Mouse (Mus musculus) frontal cortex, adult 2 months (tissue): ENCODE measurements at regions not wholly inside any gene's neighbourhood (a gene's known extent, or its start where the extent isn't known, plus 50 kb on each side); places are given as distances from the start of the nearest gene placed in this dataset.
"Not testable (repeated sequence)": the region's sequence is repeated elsewhere in the genome, so short reads cannot be mapped to it uniquely, and the experiment has no call there.

ENCODE experiments used
- DNase-seq, 2 experiments: peaks; one replicate each; pipeline ENCODE4 v3.0.0; 2022; ENCODE audit warnings: low spot score in 1 of 2; ENCODE audit errors: extremely low spot score in 1 of 2

- no peak for DNase-seq
Measured at GRCm38 (mm10) chr7:73611866-73612751, 70.5 kb upstream of the Chd2 start.

- DNase-seq = no peak
Measured at GRCm38 (mm10) chr7:73608804-73609275, 67.2 kb upstream of the Chd2 start.

DNA sequence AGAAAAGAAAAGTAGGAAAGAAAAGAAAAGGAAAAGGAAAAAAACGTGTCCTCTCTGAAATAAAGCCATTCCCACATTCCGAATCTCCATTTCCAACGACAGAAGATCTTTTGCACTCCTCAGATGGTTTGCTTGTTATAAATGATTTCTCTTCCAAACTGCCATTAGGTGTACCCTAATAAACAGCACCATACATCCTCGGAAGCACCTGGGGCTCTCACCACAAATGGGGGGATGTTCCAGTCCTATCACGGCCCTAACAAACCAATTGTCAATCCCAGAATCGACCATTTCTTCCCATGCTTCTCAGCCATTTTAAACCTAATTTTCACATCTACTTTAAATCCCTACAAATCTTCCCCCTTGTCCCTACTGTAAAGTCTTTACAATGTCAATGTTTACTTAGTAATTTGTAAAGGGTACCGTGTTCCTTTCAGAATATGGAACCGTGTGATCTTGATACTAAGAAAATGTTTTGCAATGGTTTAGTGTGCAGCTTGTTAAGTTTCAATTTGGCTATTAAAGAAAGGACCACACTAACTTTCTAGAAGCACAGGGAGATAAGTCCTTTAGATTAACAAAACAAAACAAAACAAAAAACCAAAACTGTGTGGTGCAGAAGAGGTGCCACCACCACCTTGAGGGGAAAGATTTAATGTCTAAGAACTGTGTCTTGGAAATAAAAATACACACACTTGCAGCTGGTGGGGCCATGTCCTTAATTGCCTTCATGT lies 66.6 kb upstream of the Chd2 start:
- DNase-seq = no peak

- no peak for DNase-seq
Measured at GRCm38 (mm10) chr7:73607450-73608005, 65.9 kb upstream of the Chd2 start.

DNA sequence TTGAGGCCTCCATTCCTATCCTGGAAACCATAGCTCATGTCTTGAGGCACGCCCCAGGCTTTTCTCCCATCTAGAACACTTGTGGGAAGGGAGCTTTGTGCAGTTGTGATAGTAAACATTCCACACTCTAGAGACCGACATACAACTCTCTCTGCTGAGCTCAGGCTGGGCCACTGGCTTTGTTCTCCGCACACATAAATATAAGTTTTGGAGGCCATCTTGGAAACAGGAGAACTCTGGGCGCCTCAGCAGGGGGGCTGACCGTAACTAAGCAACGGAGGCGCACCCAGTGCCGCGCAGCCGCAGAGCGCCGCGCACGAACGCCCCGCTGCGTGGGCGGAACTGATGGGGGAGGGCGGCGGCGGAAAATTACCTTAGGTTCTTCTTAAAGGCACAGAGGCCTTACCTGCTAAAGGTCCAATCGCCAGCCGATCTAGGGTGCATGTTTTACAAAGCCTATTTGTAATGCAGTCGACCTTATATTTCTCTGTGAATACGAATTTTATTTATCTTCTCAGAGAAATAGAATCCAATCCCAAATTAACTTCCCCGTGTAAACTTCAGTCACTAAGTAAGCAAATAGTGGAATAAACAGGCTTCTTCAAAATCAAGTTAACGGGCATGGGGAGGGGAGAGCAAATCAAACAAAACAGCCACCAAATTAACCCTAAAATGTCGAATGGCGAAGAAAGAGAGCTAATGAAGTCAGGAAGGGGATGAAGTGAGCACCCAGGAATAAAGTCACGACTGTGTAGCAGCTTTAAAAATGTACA lies 65.2 kb upstream of the Chd2 start:
- peak; percentile 82 to 96 for DNase-seq

DNA sequence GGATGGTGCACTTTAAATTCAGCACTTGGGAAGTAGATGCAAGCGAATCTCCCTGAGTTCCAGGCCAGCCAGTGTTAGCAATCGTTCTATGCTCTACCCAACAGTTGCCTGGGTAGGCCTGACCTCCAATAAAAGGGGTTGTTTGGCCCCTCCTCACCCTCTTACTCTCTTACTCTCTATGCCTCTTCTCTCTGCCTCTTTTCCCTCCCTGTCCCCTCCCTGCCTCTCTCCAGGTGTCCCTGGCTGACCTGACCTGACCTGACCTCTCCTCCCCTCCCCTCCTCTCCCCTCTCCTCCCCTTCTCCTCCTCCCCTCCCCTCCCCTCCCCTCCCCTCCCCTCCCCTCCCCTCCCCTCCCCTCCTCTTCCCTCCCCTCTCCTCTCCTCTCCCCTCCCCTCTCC lies 63.0 kb upstream of the Chd2 start:
- DNase-seq = no peak

DNA sequence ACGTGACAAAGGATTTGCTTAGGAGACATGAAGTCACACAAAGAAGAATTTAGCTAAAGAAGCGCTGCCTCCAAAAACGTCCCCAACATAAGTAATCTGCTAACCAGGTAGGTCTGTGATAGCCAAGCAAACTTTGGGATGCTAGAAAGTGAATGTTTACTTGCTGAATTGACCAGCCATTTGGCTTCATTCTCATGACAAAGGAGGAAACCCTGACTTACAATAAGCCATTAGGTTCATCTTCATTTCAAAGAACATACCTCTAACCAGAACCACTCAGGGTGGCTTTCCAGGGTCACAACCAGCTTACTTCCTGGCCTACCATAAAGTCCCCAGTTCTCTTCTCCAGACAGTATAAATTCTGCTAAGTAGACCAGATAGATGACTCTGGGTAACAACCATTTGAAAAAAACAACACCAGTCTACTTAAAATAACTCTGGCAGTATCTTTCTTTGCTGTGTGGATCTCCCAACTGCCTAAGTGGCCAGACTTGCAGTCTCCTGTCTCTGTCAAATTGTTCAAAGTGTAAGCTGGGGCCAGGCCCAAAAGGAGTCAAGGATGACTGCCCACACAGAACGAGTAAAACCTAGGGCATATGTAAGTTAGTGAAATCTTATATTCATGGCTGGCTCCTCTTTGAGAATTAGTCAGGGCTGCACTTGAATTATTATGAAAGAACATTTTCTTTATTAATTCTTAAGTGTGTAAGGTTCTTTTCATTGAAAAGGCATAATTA lies 61.4 kb upstream of the Chd2 start:
- DNase-seq = no peak

DNA sequence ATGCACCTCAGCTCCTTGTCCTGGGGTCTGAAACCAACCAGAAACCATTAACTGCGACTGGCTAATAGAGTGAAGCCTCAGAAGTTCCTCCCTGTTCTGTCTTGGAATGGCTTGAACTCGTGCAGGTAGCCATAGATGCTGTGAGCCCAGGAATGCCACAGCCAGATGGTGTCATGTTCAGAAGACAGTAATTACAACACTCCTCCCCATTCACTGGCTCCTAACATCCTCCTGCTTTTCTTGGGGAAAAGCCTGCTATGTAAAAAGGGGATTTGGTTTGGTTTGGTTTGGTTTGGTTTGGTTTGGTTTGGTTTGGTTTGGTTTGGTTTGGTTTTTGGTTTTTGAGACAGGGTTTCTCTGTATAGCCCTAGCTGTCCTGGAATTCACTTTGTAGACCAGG lies 59.7 kb upstream of the Chd2 start:
- no peak for DNase-seq

DNA sequence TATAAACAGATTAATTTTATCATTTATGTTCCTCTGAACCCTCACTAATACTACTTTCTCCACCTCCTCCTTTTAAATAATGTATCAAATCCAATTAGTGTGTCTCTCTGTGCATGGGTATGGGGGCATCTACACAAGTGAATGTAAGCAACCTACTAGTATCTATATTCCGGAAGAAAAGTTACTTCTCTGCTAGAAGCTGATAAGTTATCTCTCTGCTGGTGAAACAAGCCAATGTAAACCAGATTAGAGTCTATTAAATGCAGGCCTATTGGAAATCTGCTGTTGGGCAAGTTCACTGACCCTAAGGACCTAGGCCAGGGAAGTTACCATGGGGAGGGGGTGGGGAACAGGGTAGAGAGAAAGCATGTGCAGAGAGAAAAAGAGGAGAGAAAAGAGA lies 59.1 kb upstream of the Chd2 start:
- DNase-seq = no peak

DNA sequence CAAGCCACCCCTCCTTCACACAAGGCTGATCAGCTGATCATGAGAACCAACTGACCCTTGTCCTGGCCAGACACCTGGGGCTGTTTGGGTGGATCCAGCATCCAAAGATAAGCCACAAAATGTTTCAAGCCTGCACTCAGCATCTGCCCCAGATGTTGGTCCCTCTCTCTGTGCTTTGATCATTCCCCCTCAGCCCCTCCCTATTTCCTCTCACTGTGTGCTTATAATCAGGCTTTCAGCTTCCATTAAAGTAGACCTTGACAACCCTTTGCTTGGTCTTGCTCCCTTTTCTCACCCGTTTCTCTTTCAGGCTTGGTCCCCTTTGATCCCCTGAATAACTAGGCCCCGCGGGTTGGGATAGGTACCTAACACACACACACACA lies 58.4 kb upstream of the Chd2 start:
- DNase-seq = not testable (repeated sequence)

DNA sequence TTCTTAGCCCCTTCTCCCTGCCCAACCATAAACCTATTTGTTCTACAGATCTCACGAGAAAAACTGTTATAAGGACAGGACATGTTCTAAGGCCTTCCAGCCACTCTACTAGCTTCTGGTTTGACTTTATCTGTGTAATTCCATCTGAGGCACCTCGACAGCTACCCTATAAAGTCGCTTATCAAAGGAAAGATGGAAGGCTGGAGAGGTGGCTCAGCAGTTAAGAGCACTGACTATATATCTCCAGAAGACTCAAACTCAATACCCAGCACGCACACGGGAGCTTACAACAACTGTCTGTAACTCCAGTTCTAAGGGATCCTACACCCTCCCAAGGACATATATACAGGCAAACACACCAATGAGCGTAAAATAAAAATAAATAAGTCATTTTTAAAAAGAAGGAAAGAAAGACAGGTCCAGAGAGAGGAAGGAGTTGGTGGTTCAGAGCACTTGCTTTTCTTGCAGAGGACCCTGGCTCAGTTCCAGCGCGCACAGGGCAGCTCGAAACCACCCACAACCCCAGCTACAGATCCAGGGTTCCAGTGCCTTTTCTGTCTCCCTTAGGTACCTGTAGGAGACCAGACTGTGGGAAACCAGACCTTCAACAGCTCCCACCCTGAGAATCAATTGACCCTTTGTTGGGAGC lies 57.8 kb upstream of the Chd2 start:
- DNase-seq = no peak

- DNase-seq = no peak
Measured at GRCm38 (mm10) chr7:73597968-73598367, 56.3 kb upstream of the Chd2 start.

DNA sequence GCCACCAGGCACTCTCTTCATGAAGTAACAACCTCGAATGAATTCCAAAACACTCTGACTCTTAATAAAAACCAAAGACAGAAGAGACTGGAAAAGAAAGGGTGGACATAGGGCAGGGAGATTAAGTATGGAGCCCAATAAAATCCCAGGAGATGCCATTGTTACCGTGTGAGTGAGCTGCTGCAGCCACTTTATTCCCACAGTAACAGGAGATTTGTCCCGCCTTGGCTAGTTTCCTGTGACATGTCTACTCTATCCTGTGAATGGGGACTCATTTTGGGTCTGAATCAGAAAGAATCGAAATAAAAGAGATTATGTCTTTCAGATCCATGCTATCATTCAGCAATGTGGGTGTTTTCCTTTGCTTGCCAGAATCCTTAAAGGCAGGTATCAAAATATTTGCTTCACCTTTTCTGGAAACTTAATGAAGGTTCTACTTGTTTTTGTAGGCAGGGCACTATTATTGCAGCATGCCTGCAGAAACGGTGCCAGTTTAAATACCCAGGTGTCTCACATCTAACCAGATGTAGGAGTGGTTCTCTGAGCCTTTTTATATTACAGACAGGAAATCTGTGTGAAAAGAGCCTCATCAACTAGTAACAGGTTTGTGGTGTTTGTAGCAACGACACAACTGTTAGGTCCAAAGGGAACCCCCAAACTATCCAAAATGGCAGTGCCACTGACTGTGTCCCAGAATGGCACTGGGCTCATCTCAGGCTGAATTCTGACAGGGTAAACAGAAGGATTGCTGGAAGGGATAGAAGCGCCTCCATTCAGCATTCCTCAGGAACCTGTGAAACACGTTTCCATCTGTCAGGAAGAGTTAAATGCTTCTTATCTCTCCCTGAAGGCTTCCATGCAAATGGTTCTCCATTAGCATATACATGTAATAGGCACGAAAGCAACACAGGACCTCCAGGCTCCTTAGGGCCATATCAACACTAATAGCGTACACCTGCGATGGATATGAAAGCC lies 55.5 kb upstream of the Chd2 start:
- DNase-seq = no peak

GRCm38 (mm10) chr7:73596415-73596814 lies 54.8 kb upstream of the Chd2 start:
- no peak for DNase-seq

DNA sequence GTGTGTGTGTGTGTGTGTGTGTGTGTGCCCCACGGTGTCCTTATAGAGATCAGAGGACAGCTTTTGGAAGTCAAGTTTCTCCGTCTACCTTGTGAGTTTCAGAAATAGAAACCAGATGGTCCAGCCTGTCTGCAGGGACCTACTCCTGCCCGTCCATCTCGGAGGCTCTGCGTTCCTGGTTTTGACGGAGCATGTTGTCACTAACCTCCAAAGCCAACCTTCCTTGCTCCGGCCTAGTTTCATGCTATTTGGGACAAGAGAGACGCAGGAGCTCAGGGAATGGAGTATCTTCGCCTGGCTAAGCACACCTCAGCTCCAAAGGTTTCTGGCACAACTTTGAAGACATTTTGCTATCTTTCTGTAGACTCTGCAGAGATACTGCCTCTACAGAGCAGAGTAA lies 54.2 kb upstream of the Chd2 start:
- no peak for DNase-seq

DNA sequence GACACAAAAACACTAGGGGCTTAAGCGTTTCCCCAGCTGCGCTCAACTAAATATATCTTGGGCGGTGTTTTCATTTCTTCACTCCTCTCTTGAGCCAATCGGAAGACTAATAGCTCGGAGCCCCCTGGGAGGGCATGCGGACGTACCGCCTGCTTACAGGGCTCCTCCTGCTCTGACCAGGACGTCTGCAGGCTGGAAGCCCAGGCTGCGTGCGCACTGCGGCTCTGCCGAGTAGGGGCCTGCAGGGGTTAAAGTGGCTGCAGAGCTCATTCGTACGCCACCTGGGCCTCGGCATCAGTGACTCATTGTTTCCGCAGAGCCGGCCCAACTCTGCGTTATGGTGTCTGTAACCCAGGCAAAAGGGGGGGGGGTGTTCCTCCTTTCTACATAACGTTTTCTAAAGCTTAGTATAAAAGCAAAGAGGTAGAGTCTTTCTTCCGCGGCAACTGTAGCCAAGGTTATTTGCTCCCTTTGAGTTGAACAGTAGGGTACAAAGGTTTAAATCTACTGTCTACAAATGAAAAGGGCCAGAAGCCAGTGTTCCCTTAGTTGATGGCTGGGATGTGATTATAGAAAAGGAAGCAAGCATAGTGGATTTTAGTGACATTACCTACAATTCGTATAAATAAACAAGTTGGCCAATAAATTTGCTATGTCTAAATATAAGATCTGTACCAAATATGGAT lies 53.7 kb upstream of the Chd2 start:
- peak; percentile 69 to 80 for DNase-seq

- DNase-seq = no peak
Measured at GRCm38 (mm10) chr7:73594492-73595139, 53.0 kb upstream of the Chd2 start.
